Mouse (Mus musculus): ENCODE measurements at regions not wholly inside any gene's neighbourhood (a gene's known extent, or its start where the extent isn't known, plus 50 kb on each side); places are given as distances from the start of the nearest gene placed in this dataset.

GRCm38 (mm10) chr2:45227276-45227944 is 110.2 kb upstream of the Zeb2 start:
- H3K9me3 ChIP-seq (replicated peaks), result no peaks in the 10 kb centered on the region
- no peak overlapping the region for H3K9ac ChIP-seq
- WGBS (ENCODE audit: insufficient replicate concordance), result 58% methylated on average over 14 of the region's 14 CpGs
- H3K4me3 ChIP-seq (replicated peaks), result no peak overlapping the region
- no peak overlapping the region for H3K4me2 ChIP-seq
- ATAC-seq (ENCODE audit: insufficient read depth), result no peak
- H3K36me3 ChIP-seq (replicated peaks), result no peaks in the 10 kb centered on the region
- H3K27ac ChIP-seq (replicated peaks), result no peak overlapping the region
- no peaks in the 10 kb centered on the region for H3K4me1 ChIP-seq (replicated peaks)
- no peaks in the 10 kb centered on the region for H3K27me3 ChIP-seq

GRCm38 (mm10) chr2:45226045-45226370 is 108.8 kb upstream of the Zeb2 start:
- Histone ChIP-seq H3K4me1 (replicated peaks) (no peaks in the 10 kb centered on the region), H3K27me3 (no peaks in the 10 kb centered on the region), H3K4me3 (replicated peaks) (no peak overlapping the region), H3K36me3 (replicated peaks) (no peaks in the 10 kb centered on the region), H3K4me2 (no peak overlapping the region), H3K27ac (replicated peaks) (no peak overlapping the region), H3K9ac (no peak overlapping the region), H3K9me3 (replicated peaks) (no peaks in the 10 kb centered on the region)
- WGBS (ENCODE audit: insufficient replicate concordance), result 72% methylated on average over 4 of the region's 4 CpGs
- no peak for ATAC-seq (ENCODE audit: insufficient read depth)

- no peaks in the 10 kb centered on the region for H3K4me1 ChIP-seq (replicated peaks)
Observed at GRCm38 (mm10) chr2:45225364-45226044, 108.3 kb upstream of the Zeb2 start.

GRCm38 (mm10) chr2:45222213-45222612 is 105.0 kb upstream of the Zeb2 start:
- Histone ChIP-seq H3K4me3 (replicated peaks) (no peak overlapping the region), H3K4me2 (no peak overlapping the region), H3K27ac (replicated peaks) (no peak overlapping the region), H3K9me3 (replicated peaks) (no peaks in the 10 kb centered on the region), H3K27me3 (no peaks in the 10 kb centered on the region), H3K9ac (no peak overlapping the region), H3K4me1 (replicated peaks) (no peaks in the 10 kb centered on the region), H3K36me3 (replicated peaks) (no peaks in the 10 kb centered on the region)
- 79% methylated on average over 13 of the region's 13 CpGs for WGBS (ENCODE audit: insufficient replicate concordance)
- ATAC-seq (ENCODE audit: insufficient read depth), result no peak

More at GRCm38 (mm10) chr2:45225364-45226044, 108.3 kb upstream of the Zeb2 start:
- no peak overlapping the region for H3K27ac ChIP-seq (replicated peaks)
- 66% methylated on average over 9 of the region's 9 CpGs for WGBS (ENCODE audit: insufficient replicate concordance)
- no peak overlapping the region for H3K4me3 ChIP-seq (replicated peaks)
- no peak overlapping the region for H3K9ac ChIP-seq
- no peaks in the 10 kb centered on the region for H3K27me3 ChIP-seq
- no peak for ATAC-seq (ENCODE audit: insufficient read depth)
- H3K4me2 ChIP-seq, result no peak overlapping the region
- no peaks in the 10 kb centered on the region for H3K9me3 ChIP-seq (replicated peaks)
- no peaks in the 10 kb centered on the region for H3K36me3 ChIP-seq (replicated peaks)

- ATAC-seq (ENCODE audit: insufficient read depth), result no peak
- no peak overlapping the region for H3K4me2 ChIP-seq
- no peaks in the 10 kb centered on the region for H3K36me3 ChIP-seq (replicated peaks)
- no peak overlapping the region for H3K27ac ChIP-seq (replicated peaks)
- no peaks in the 10 kb centered on the region for H3K27me3 ChIP-seq
- H3K4me3 ChIP-seq (replicated peaks), result no peak overlapping the region
- H3K9me3 ChIP-seq (replicated peaks), result no peaks in the 10 kb centered on the region
- no peaks in the 10 kb centered on the region for H3K4me1 ChIP-seq (replicated peaks)
- no peak overlapping the region for H3K9ac ChIP-seq
- WGBS (ENCODE audit: insufficient replicate concordance), result 18% methylated on average over 5 of the region's 5 CpGs
Observed at GRCm38 (mm10) chr2:45219851-45220250, 102.7 kb upstream of the Zeb2 start.

- H3K27me3 ChIP-seq, result no peaks in the 10 kb centered on the region
- WGBS (ENCODE audit: insufficient replicate concordance), result 42% methylated on average over 2 of the region's 2 CpGs
- no peaks in the 10 kb centered on the region for H3K4me1 ChIP-seq (replicated peaks)
- no peak overlapping the region for H3K9ac ChIP-seq
- no peak for ATAC-seq (ENCODE audit: insufficient read depth)
- H3K27ac ChIP-seq (replicated peaks), result no peak overlapping the region
- H3K36me3 ChIP-seq (replicated peaks), result no peaks in the 10 kb centered on the region
- no peak overlapping the region for H3K4me2 ChIP-seq
- H3K4me3 ChIP-seq (replicated peaks), result no peak overlapping the region
- H3K9me3 ChIP-seq (replicated peaks), result no peaks in the 10 kb centered on the region
Observed at GRCm38 (mm10) chr2:45212833-45213232, 95.6 kb upstream of the Zeb2 start.

- Histone ChIP-seq H3K27me3 (no peaks in the 10 kb centered on the region), H3K9ac (no peak overlapping the region), H3K36me3 (replicated peaks) (no peaks in the 10 kb centered on the region), H3K4me3 (replicated peaks) (no peak overlapping the region), H3K4me1 (replicated peaks) (no peaks in the 10 kb centered on the region), H3K27ac (replicated peaks) (no peak overlapping the region), H3K4me2 (no peak overlapping the region), H3K9me3 (replicated peaks) (no peaks in the 10 kb centered on the region)
- no peak for ATAC-seq (ENCODE audit: insufficient read depth)
- WGBS (ENCODE audit: insufficient replicate concordance), result 69% methylated on average over 6 of the region's 6 CpGs
Observed at GRCm38 (mm10) chr2:45208526-45208925, 91.3 kb upstream of the Zeb2 start.

GRCm38 (mm10) chr2:45205756-45206155 is 88.6 kb upstream of the Zeb2 start:
- ATAC-seq (ENCODE audit: insufficient read depth), result no peak
- no peaks in the 10 kb centered on the region for H3K36me3 ChIP-seq (replicated peaks)
- H3K9me3 ChIP-seq (replicated peaks), result no peaks in the 10 kb centered on the region
- H3K4me3 ChIP-seq (replicated peaks), result no peak overlapping the region
- H3K27me3 ChIP-seq, result no peaks in the 10 kb centered on the region
- no peak overlapping the region for H3K4me2 ChIP-seq
- H3K4me1 ChIP-seq (replicated peaks), result no peaks in the 10 kb centered on the region
- H3K27ac ChIP-seq (replicated peaks), result no peak overlapping the region
- H3K9ac ChIP-seq, result no peak overlapping the region
- WGBS (ENCODE audit: insufficient replicate concordance), result 65% methylated on average over 6 of the region's 6 CpGs

GRCm38 (mm10) chr2:45205211-45205610 is 88.0 kb upstream of the Zeb2 start:
- ATAC-seq (ENCODE audit: insufficient read depth), result no peak
- H3K9ac ChIP-seq, result no peak overlapping the region
- H3K4me2 ChIP-seq, result no peak overlapping the region
- H3K27me3 ChIP-seq, result no peaks in the 10 kb centered on the region
- no peaks in the 10 kb centered on the region for H3K9me3 ChIP-seq (replicated peaks)
- no peaks in the 10 kb centered on the region for H3K36me3 ChIP-seq (replicated peaks)
- no peaks in the 10 kb centered on the region for H3K4me1 ChIP-seq (replicated peaks)
- H3K4me3 ChIP-seq (replicated peaks), result no peak overlapping the region
- WGBS (ENCODE audit: insufficient replicate concordance), result 76% methylated on average over 3 of the region's 3 CpGs
- H3K27ac ChIP-seq (replicated peaks), result no peak overlapping the region

- no peaks in the 10 kb centered on the region for H3K36me3 ChIP-seq (replicated peaks)
- no peak overlapping the region for H3K4me2 ChIP-seq
- WGBS (ENCODE audit: insufficient replicate concordance), result 66% methylated on average over 13 of the region's 13 CpGs
- H3K27me3 ChIP-seq, result no peaks in the 10 kb centered on the region
- ATAC-seq (ENCODE audit: insufficient read depth), result no peak
- no peaks in the 10 kb centered on the region for H3K9me3 ChIP-seq (replicated peaks)
- H3K9ac ChIP-seq, result no peak overlapping the region
- no peaks in the 10 kb centered on the region; the same call in 1 of the 2 replicates for H3K4me1 ChIP-seq (replicated peaks)
- no peak overlapping the region for H3K4me3 ChIP-seq (replicated peaks)
- no peak overlapping the region for H3K27ac ChIP-seq (replicated peaks)
Observed at GRCm38 (mm10) chr2:45197955-45198631, 80.9 kb upstream of the Zeb2 start.

GRCm38 (mm10) chr2:45197342-45197741 is 80.1 kb upstream of the Zeb2 start:
- Histone ChIP-seq H3K9ac (no peak overlapping the region), H3K36me3 (replicated peaks) (no peaks in the 10 kb centered on the region), H3K4me2 (no peak overlapping the region), H3K4me1 (replicated peaks) (no peaks in the 10 kb centered on the region; the same call in 1 of the 2 replicates), H3K27ac (replicated peaks) (no peak overlapping the region), H3K4me3 (replicated peaks) (no peak overlapping the region), H3K9me3 (replicated peaks) (no peaks in the 10 kb centered on the region), H3K27me3 (no peaks in the 10 kb centered on the region)
- ATAC-seq (ENCODE audit: insufficient read depth), result no peak
- WGBS (ENCODE audit: insufficient replicate concordance), result 43% methylated on average over 10 of the region's 10 CpGs

Data from liver, embryonic 15.5 days (tissue).